Mouse (Mus musculus) cerebellum, adult 11 months (tissue): ENCODE measurements around the gene Sec11a.
"Not testable (repeated sequence)": the region's sequence is repeated elsewhere in the genome, so short reads cannot be mapped to it uniquely, and the experiment has no call there.

Source experiments
- DNase-seq: peaks from one replicate; pipeline ENCODE4 v3.0.0; 2022

Sec11a gene

DNA sequence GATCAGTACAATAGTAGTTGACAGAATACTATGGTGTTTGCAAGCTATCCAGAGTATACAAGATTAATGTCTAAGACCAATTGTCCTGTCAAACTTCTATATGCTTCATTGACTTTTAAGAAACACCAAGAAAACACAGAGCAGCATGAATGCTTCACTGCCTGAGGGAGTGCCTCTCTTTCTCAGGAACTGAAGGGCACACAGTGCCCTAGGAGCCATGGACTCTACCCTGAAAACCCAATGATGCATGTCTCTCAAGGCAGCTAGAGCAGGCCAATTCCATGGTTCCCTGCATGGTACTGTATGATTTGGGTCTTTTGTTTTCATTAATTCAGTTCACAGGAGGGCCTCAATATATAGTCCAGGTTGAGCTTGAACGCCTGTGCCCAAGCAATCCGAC is 6.7 kb upstream of the Sec11a start:
- DNase-seq = no peak

DNA sequence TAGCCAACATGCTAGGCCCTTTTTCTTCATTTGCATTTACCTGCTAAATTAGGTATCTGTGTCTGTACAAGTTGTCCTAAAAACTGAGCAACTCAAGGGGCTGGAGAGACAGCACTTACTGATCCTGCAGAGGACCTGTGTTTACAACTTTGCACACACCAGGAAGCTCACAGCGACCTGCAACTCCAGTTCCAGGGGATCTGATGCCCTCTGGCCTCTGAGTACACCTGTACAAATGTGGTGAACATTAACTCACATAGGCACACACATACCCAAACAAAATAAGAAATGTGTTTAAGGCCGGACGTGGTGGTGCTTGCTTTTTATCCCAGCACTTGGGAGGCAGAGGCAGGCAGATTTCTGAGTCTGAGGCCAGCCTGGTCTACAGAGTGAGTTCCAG is 4.6 kb upstream of the Sec11a start:
- DNase-seq = no peak

DNA sequence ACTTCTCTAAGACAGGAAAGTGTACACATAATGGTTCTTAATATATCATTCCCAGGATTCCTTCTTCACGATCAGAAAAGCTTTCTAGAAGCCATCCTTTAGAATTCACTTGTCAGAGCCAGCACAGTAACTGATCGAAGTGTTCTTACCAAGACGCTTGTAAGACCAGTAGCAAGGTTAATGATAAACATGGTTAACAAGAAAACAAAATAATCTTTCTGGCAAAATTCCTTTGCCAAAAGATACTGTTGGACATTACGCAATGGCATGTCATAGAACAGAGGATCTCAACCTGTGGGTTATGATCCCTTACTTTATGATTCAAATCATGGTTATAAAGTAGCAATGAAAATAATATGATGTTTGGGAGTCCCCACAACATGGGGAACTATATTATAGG is 3.9 kb upstream of the Sec11a start:
- no peak for DNase-seq

DNA sequence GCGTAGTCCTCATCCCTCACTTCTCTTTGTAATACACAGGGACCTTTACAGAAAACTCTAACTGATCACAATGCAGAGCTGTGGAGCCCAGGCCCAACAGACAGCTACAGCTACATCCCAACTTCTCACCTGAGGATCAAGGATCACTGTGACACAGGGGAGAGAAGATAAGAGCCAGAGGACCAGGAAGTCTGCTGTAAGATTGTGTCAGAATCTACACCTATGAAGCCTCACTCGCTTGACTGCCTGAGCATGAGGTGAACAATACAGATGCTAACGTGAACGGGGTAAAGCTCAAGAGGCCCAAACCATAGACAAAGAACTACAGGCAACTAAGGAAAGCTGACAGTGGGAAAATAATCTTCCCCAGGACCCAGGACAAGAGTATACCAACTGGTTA is 7.8 kb downstream of the Sec11a start:
- no peak for DNase-seq

DNA sequence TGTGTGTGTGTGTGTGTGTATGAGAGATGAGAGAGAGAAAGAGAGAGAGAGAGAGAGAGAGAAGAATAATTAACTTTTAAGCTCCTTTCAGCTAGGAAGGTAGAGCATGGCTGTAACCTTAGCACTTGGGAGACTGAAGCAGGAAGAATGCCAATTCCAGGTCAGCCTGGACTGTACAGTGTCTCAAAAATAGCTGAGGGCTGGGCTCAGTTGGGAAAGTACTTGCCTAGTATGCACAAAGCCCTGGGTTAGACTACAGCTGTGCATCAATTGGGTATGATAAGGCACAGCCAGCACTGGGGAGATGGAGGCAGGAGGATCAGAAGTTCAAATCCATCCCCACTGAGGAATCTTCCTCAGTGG is 10.3 kb downstream of the Sec11a start:
- not testable (repeated sequence) for DNase-seq

DNA sequence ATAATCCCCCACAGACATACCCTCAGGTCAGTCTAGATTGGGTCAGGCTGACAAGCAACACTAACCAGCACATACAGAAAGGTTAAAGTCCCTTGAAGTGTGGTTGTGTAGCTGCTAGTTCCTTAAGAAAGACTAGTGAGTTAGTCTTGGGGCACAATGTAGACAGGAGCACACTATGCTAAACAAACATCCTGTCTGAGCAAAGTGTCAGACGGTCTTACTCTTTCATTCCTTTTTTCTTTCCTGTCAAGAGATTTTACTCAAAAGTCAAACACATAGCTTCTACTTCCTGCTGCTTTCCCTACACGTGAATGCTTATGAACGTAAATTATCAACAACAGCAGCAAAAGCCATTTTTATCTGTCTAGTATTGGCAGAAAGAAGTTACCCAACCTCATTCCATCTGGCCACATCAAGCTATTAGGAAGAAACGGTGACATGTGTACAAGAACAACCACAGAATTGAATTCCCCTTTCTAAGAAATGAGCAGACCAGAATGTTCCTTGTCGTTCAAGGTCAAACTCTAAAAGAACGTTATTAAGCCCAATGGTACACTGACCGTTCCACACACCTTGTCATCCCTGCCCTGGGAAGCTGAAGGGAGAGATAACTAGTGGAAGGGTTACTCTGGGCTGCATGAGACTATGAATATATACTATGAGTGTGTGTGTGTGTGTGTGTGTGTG is 10.8 kb downstream of the Sec11a start:
- DNase-seq = not testable (repeated sequence)

DNA sequence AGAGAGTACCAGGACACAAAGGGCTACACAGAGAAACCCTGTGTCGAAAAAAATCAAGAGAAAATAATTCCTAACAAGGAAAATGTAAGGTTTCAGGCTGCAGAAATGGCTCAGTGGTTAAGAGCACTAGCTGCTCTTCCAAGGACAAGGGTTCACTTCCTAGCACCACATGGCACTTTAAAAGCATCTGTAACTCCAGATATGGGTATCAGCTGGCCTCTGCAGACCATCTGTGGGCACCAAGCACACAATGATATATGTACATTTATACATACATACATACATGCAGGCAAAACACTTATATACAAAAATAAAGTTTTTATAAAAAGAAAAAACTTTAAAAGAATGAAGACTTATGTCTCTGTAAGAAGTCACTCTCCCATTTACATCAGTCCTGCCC is 11.7 kb downstream of the Sec11a start:
- DNase-seq = no peak

DNA sequence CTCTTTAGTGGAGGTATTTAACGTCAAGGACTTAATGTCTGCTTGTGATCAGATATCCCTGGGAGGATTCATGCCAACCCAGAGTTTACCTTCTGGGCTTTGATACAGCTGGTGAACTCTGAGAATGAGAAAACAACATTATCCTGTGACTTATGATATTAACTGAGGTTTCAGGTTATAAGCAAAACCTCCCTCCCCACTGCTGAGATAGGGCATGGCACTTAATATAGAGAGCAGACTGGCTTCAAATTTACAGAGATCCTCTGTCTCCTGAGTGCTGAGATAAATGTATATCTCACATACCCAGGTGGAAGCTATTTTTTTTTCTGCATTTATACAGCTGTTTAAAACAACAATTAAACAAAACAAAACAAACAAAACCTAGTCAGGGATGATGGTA is 14.8 kb downstream of the Sec11a start:
- no peak for DNase-seq

DNA sequence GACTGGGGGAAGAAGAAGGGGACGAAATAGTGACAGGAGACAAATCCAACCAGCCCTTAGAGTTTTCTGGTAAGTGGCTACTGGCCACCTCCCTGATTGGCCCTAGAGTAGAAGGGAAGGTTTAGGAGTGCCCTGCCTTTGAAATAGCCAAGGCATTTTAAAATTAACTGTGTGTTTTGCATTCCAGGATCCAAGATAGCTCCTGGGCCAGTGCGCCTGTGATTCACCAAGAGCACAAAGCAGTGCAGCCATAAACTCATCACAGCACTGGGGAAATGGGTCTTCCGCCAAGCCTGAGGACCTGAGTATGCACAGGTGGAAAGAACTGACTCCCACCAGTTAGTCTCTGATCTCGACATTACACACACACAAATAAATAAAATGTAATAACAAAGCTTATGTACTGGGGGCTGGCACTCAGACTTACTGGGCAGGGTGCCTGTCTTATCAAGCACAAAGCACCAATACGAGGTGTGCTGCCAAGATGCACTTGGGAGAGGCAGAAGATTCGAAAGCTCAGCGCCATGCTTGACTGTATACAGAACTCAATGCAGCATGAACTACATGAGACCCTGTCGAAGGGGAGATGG is 15.9 kb downstream of the Sec11a start:
- DNase-seq = no peak

DNA sequence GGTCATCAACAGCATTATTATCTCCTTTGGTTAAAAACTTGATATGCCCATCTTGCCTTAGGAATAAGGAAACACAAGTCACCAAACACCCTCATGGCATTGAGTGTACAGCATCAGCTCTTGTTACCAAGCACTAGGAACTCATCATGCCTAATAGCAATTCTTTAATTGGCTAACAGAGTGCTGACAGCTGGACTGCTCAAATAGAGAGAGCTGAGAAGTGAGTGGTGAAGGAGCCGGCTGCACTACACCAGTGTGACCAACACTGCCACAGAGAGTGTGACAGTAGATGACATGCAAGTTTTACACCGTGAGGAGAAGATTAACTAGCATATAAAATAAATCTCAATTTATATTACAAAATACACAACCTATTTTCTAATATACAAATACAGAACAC is 24.4 kb downstream of the Sec11a start:
- no peak for DNase-seq

DNA sequence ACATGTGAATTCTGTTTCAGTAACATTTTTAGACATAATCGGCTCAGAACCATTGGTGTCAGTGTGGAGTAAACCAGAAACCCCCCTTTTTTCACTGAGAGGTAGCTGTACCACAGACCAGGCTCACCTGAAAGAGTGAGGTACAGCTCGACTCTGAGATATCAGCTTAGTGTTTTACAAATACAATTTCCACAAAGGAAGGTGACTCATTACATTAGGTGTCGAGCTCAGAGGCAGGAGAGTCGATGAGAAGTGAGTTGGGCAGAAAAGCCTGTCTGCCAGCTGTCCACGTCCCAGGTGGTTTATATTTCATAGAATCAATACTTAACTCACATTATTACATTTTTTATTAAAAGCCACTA is 28.0 kb downstream of the Sec11a start:
- no peak for DNase-seq

DNA sequence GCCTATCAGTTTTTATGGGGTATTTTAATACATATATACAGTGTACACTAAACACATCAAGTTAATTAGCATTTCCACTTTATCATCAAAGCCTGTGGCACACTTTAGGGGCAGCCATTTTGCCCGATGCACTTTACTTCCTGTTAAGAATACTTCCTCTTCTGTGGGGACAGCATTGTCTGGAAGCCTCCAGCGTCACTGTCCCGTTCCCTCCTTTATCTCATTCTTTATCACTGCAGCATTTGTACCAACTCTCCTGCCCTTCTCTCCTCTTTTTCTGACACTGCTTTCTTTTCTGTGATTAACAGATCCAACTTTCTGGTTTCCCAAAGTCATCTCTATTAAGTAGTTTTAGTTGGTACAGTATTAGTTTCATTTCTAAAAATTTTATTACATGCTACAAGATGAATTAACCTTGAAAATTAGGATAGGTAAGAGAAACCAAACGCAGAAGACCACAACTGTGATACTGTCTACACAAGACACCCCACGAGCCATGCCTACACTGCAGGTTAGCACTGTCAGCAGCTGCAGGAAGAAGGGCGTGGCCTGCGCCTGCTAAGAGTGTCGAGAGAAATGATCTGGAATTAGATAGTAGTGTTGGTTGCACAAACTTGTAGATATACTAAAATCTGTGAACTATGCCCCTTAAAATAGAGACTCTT is 28.5 kb downstream of the Sec11a start:
- no peak for DNase-seq

DNA sequence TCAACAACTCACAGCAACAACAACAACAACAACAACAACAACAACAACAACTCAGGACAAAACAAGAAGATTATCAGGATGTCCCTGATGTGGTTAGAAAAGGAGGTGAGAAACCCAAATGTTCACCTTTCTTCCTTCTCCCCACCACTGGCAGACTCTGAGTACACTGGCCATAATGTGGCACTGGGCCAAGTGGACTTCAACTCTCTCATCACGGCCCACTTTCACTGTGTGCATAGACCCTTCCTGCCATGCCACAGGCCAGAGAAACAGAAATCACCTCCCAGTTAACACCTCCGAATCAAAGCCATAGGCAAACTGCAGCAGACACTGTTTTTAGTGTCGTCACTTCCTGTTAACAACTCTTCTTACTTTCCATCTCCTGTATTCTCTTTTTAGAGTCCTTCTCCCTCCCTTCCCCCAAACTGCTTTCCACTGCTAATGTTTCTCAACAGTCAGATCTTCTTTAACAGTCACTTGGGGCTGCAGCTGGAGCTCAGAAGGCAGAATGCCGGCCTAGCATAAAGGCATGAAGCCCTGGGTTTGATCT is 29.6 kb downstream of the Sec11a start:
- no peak for DNase-seq

DNA sequence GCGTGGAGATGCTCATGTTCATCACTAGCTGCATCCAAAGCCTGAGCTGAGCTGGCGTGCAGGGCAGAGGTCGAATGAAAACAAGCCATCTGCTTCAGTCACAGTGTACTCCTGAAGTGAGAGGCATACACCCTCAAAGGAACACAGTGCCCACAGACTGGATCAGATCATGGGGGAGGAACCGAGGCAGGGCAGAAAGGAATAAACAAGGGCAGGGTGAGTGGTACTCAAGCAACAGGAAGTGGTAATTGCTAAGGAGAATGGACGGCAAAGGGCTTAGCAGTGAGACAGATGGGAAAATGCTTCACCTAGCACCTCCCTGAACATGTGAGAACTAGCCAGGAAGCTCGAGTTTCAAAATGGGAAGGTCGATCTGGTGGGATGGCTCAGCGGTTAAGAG is 35.1 kb downstream of the Sec11a start:
- no peak for DNase-seq

DNA sequence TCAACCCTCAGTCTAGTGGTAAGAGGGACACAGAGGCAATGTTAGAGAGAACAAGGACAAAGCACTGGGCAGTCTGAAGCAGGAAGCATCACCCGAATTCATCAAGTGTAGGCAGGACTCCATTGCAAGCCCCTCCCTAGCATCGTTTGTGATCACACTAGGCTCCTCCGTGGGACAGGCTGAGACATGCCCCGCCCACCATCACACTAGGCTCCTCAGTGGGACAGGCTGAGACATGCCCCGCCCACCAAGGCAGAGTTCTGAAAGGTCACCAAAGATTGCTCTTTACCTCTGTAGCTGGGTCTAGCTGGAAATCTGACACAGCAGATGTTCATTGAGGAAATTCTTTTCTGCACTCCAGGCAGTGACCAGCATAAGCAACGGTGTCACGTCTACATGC is 36.5 kb downstream of the Sec11a start:
- DNase-seq = no peak

DNA sequence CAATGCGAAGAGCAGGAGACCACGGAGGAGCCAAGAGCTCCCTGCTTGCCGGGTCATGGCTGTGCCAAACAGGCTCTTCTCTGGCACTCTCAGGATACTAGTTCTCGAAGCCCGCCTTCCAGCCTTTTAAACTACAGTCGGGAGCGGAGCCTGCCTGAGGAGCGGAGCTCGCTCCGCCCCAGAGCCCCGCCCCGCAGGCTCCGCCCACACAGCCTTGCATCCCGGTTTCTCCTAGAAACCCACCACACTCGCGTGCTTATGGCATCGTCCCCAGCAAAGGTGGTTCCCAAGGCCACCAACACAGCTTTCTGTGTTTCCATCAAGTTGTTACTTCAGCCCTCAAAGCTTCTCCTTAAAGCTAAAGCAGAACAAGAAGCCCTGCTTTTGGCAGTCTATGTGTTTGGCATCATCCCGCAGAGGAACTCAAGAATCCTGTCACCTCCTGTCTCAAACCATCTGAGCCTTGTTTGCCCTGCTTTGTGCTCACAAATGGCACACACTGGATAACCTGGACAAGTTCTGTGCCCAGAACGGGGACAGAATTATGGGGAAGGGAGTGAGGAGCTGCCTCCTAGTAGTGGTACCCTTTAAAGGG is 42.6 kb downstream of the Sec11a start, which contains the start of gene Nmb:
Gene Nmb, minus strand, starts transcription at position 156 of the 595 bp plus-strand sequence.
- DNase-seq = peak; percentile 55

DNA sequence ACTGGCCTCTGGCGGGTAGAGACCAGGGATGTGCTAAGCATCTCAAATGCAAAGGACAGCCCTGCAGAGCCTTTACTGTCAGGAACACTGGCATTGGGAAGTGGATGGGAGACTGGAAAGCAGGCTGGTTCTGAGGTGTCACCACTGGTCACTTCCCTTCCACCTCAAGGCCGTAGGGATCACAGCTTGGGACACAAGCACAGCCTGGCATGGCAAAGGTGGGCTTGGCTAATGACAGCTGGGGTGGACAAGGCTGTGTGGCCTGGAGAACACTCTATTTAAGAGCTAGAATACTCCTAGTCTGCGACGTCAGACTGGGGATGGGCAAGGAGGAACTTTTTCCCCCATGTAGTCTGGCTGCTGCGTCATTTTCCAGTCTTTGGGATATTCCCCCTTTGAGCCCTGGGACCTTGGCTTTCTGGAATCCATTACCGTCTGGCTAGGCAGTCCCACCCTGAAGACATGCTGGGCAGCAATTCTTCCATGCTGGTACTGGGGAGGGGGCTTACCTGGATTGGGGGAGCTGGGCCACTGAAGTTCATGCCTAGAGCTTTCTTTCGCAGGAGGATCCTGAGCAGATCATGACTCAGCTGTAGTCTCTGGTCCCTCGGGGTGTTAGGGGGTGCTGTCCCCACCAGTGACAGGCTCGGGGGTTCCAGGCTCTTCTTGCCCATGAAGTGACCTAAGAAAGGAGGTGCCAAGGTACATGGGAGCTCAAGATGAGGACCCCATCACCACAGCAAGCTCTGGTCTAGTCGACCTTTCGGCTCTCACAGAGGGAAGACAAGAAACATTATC is 43.8 kb downstream of the Sec11a start:
- no peak for DNase-seq

DNA sequence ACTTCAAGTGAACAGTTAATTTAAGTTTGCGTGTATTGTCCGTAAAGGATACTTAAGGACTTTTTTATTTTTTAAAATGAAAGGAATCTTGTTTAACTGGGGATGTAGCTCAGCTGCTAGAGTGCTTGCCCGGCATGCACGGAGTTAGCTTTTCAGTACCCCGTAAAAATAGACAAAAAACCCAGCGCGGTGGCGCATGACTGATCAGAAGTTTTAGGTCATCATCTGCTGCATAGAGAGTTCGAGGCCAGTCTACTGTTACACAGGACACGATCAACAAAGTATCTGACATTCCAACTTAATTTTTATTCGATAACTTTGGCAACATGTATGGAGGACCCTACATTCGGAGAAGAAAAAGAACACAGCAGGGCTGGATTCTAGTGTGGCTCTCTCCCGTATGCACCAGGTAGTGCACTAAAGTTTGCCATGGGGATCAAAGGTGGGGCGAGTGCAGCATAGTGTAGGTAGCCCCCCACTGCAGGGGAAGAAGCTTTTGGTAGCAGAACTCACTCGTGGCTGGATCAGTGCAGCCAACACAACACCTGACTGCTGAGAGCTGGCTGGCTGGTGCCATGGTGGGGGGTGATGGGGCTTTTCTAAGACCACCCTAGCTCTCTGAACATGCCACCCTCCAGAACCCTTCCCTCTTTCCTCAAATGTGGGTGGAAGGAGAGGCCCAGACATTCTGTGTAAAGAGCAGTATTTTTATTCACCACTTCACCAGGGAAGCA is 45.9 kb downstream of the Sec11a start:
- DNase-seq = no peak

DNA sequence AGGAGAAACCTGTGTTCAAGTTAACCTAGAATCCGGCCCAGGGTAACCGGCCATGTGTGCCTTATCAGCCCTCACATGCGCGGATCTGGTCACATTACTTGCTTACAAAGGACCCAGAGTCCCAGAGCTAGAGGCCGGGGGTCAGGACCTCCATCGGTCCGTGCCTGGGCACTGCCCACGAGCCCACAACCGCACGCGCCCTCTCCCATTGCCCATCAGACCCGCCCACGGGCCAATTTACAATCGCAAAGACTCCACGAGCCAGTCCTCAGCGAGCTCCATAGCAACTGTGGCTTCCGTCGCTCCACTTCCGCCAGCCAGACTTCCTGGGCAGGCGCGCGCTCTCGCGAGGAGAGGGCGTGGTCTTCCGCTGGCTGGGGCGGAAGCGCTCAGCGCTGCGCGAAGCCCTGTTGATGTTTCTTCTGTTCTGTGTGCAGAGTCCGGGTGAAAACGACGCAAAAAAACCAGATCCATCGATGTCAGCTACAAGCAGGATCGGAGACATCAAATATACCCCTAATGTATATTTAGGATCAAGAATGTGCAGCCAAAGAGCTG is 46.6 kb downstream of the Sec11a start, which contains the start of gene Wdr73:
Gene Wdr73, minus strand, starts transcription at position 326 of the 558 bp plus-strand sequence.
- DNase-seq = peak; percentile 77

DNA sequence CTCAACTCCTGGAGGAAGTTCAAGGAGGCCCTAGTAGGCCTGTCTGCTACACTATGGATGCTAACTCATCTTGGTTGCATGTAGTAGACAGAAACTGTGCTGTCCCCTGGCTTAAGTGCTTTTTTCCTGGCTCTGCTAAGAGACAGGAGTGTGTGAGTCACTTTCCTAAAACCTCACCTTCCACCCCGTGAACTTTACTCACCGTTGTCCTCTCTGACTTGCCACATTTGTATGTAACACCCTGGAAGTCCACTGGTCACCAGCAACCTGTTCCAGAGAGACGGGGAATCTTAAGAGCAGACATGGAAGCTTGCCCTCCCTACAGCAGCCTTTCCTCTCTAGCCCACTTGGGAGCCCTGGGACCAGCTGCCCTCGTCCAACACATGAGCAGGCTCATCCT is 49.9 kb downstream of the Sec11a start:
- no peak for DNase-seq

DNA sequence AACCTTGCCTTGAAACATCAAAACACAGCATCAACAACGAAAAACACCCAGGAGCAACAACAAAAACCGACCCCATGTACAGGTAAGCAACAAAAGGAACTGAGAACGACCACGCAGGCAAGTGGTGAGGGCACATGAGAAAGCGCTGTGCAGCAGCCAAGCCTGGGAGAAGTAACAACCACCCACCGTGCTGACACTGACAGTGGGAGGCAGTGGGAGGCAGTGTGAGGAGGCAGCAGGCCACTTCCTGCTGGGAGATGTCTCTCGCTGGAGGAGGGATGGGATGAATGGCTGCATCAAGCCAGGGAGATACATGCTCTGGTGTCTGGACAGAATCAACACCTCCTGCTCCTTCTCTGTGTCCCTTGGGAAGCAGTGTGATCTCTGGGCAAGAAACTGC is 50.4 kb downstream of the Sec11a start:
- no peak for DNase-seq
